Mouse (Mus musculus) embryo, embryonic 10.5 days (tissue): ENCODE data around the gene Btc.

Source experiments
- DNase-seq: peaks from one replicate; pipeline ENCODE4 v3.0.0-alpha.2; 2015; ENCODE audit warnings: low spot score

The Btc gene

GRCm38 (mm10) chr5:91402339-91403211, at the start of gene Btc:
Gene Btc, minus strand, starts transcription at chr5:91402994.
- peak; percentile 32 for DNase-seq

GRCm38 (mm10) chr5:91444981-91445517, 42.3 kb upstream of the Btc start:
- peak; percentile 19 for DNase-seq

- no peak for DNase-seq
Measured at GRCm38 (mm10) chr5:91436563-91436962, 33.8 kb upstream of the Btc start.

GRCm38 (mm10) chr5:91434723-91435658, 32.2 kb upstream of the Btc start:
- DNase-seq = peak; percentile 8

- DNase-seq = peak; percentile 7
Measured at GRCm38 (mm10) chr5:91428547-91428946, 25.8 kb upstream of the Btc start.

GRCm38 (mm10) chr5:91413814-91414213, 11.0 kb upstream of the Btc start:
- no peak for DNase-seq

- no peak for DNase-seq
Measured at GRCm38 (mm10) chr5:91404263-91404662, 1.5 kb upstream of the Btc start.

- no peak for DNase-seq
Measured at GRCm38 (mm10) chr5:91403281-91403680, 487 bp upstream of the Btc start.

- DNase-seq = no peak
Measured at GRCm38 (mm10) chr5:91400493-91401096, 2.2 kb downstream of the Btc start.

GRCm38 (mm10) chr5:91375467-91375866, 27.3 kb downstream of the Btc start:
- DNase-seq = no peak

GRCm38 (mm10) chr5:91368061-91368565, 34.7 kb downstream of the Btc start:
- DNase-seq = no peak

GRCm38 (mm10) chr5:91366925-91367324, 35.9 kb downstream of the Btc start:
- DNase-seq = no peak

GRCm38 (mm10) chr5:91363274-91363991, 39.4 kb downstream of the Btc start:
- no peak for DNase-seq

- DNase-seq = no peak
Measured at GRCm38 (mm10) chr5:91352645-91353044, 50.1 kb downstream of the Btc start.

GRCm38 (mm10) chr5:91345681-91346080, 57.1 kb downstream of the Btc start:
- no peak for DNase-seq

- no peak for DNase-seq
Measured at GRCm38 (mm10) chr5:91345064-91345463, 57.7 kb downstream of the Btc start.

GRCm38 (mm10) chr5:91341981-91342760, 60.6 kb downstream of the Btc start:
- no peak for DNase-seq

GRCm38 (mm10) chr5:91334227-91334626, 68.6 kb downstream of the Btc start:
- DNase-seq = no peak

GRCm38 (mm10) chr5:91332079-91332865, 70.5 kb downstream of the Btc start:
- DNase-seq = no peak

- no peak for DNase-seq
Measured at GRCm38 (mm10) chr5:91321840-91322239, 81.0 kb downstream of the Btc start.
